Mouse (Mus musculus): ENCODE data around the gene Vmn1r77. TPM values are rescaled to one million over a fixed set of nuclear protein-coding genes. Genes with fewer than 3 reads are reported as not detected.
"Not testable (repeated sequence)": the region's sequence is repeated elsewhere in the genome, so short reads cannot be mapped to it uniquely, and the experiment has no call there.

Gene Vmn1r77
- total RNA-seq (2021), result not detected
- long read RNA-seq, experiment 1, result 0 reads
- long read RNA-seq, experiment 2, result 0 reads

- DNase-seq (ENCODE audit: low spot score in 2 of 2), result not testable (repeated sequence)
Observed at GRCm38 (mm10) chr7:12036452-12036851, at the start of gene Vmn1r77. Gene Vmn1r77, plus strand, starts transcription at chr7:12036752.

- not testable (repeated sequence) for DNase-seq (ENCODE audit: low spot score in 2 of 2)
Observed at GRCm38 (mm10) chr7:12011491-12011890, 25.1 kb upstream of the Vmn1r77 start.

GRCm38 (mm10) chr7:12012392-12012791 is 24.2 kb upstream of the Vmn1r77 start:
- DNase-seq (ENCODE audit: low spot score in 2 of 2), result not testable (repeated sequence)

- no peak for DNase-seq (ENCODE audit: low spot score in 2 of 2)
Observed at GRCm38 (mm10) chr7:12013106-12013505, 23.4 kb upstream of the Vmn1r77 start.

- not testable (repeated sequence) for DNase-seq (ENCODE audit: low spot score in 2 of 2)
Observed at GRCm38 (mm10) chr7:12017829-12018228, 18.7 kb upstream of the Vmn1r77 start.

- no peak for DNase-seq (ENCODE audit: low spot score in 2 of 2)
Observed at GRCm38 (mm10) chr7:12040664-12041063, 4.1 kb downstream of the Vmn1r77 start.

Other genes starting within 250 kb of the Vmn1r77 start
- not detected for gene Vmn1r74, start 202.8 kb upstream of the Vmn1r77 start, total RNA-seq (2021)
- gene Vmn1r75, start 162.1 kb upstream of the Vmn1r77 start, total RNA-seq (2021), result not detected
- gene Vmn1r76, start 98.5 kb upstream of the Vmn1r77 start, total RNA-seq (2021), result not detected
- not detected for gene Vmn1r78, start 113.5 kb downstream of the Vmn1r77 start, total RNA-seq (2021)
- gene Vmn1r79, start 134.5 kb downstream of the Vmn1r77 start, total RNA-seq (2021), result not detected
- gene Vmn1r80, start 152.5 kb downstream of the Vmn1r77 start, total RNA-seq (2021), result not detected
- gene Vmn1r81, start 231.5 kb downstream of the Vmn1r77 start, total RNA-seq (2021), result not detected